Mouse (Mus musculus) naive thymus-derived CD4-positive, alpha-beta T cell, adult 2 months (primary cell): ENCODE data around the gene Gm14862.
A peak's percentile ranks its signal among the peaks of the same experiment; 100 is the strongest.
"Not testable (repeated sequence)": the region's sequence is repeated elsewhere in the genome, so short reads cannot be mapped to it uniquely, and the experiment has no call there.

Experiments
- DNase-seq: peaks from one replicate; pipeline ENCODE4 v3.0.0-alpha.2; 2011; ENCODE audit warnings: low read depth

Gene Gm14862

DNA sequence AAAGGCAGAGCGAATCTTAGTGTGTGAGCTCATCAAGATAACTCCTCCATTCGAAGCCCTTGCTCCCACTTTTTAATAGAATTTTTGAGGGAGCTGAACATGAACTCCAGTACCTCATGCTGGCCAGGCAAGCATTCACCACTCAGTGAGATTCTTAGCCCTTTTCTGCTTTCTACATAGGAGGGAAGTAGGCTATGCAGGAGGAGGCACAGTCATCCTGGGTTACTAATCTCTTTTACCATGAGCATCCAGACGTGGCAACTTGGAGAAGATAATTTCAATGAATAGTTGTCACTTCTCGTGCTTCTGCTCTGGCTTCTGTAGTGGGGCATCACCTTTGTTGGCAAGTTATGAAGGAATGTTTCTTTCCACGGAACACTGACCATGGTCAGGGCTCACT, at the start of gene Gm14862:
Gene Gm14862, minus strand, starts transcription at position 134 of the 400 bp plus-strand sequence.
- DNase-seq: no peak

DNA sequence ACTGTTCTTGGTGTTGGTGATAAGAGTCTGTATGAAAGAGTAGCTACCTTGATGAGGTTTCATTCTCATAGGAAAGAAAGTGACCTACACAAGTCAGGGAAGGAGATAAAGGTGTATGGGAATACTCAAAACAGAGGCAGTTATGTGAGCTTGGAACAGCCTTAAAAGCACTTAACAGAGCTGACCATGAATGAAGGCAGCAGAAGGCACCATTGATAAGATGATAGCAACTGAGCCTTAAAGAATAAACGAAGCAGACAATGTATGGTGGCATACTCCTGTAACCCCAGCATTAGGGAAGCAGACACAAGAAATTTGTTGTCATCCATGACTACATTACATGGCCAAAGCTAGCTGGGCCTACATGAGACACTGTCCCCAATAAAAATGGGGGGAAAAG, 46.8 kb upstream of the Gm14862 start:
- DNase-seq: no peak

DNA sequence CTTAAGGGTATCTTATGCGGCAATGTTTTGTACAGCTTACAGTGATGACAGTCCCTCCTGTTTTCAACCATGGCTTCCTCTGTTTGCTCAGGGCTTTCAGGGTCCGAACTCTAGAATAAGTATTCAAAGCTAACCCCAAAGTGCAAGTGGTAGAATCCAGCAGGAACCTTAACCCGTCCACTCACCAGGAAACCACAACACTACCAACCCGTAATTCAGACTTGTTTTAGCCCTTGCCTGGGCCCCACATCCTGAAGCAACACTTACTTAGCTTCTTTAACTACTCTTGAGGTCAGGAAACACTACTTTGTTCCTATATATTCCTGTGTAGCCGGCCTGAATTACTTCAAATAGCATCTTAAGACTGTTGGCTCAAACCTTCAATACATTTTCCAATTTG, 46.1 kb upstream of the Gm14862 start:
- no peak for DNase-seq

DNA sequence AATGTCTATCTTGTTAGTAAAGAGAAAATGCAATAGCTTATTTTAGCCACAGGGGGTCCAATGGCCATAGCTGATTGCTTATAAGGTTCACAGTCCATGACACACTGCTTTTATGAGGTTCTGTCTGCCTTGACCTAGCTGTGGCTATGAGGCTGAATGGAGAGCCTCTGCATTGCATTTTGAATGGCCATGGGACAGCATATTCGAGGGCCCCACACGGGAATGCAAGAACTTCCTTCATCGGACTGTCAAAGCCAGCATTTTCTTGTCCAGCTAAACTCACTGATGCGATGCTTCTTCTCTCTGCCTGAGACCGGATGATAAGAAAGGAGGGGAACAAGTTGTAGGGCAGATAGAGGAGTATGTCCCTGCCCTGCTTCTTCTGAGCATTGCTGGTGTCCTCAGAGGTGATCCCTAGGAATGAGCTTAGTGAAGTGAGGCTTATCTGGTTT, 41.7 kb upstream of the Gm14862 start:
- DNase-seq: no peak

DNA sequence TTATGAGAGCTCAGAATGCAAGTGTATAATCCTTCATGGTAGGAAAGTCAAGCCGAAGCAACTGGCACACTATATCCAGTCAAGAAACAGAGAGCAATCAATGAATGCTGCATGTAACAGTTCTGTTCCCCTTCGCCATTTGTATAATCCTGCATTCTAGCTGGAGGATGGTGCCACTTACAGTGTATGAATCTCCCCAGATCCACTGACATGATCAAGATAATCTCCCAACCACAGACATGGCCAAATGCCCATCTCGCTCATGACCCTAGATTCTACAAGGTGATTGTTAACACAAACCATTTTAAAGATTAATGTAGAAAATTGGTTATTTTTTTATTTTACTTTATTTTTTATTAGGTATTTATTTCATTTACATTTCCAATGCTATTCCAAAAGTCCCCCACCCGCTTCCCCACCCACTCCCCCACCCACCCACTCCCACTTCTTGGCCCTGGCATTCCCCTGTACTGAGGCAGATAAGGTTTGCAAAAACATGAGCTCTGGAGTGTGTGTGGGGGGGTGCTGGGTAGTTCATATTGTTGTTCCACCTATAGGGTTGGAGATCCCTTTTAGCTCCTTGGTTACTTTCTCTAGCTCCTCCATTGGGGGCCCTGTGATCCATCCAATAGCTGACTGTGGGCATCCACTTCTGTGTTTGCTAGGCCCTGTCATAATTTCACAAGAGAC, 36.6 kb upstream of the Gm14862 start:
- not testable (repeated sequence) for DNase-seq

DNA sequence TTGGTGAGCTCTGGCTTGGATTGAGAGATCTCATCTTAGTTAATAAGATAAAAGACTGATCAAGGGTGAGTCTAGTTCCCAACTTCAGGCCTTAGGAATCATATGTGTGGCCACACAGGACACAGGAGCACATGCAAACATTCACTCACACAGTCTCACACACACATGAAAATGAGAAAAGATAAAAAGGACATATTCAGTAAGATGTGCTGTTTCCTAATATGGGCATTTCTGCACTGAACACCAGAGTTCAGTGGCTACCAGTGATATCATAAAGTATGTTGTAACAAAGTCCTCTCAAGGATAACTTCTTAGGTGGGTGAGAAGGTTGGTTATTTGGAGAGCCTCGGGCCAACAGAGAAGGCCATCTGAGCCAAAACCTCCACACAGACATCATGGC, 26.8 kb upstream of the Gm14862 start, which contains the start of gene H2al1m:
Gene H2al1m, plus strand, starts transcription at position 301 of the 400 bp plus-strand sequence.
- not testable (repeated sequence) for DNase-seq

DNA sequence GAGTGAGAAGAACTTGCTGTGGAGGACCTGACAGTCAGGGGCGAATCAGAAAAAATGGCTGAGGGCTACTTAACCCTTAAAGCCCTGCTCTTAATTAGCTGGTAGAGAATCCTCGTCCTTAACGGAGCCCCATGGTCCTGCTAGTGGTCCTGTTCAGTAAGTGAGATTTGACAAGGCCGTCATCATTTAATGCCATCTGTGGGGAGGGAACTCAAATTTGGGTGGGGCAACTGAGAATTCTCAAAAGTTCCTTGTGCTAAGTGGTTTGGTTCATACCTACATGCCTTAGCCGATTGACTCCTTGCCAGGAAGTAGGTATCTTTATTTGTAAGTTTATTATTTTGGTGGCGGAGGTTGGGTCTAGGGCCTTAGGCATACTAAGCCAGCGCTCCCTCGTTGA, 17.6 kb upstream of the Gm14862 start:
- no peak for DNase-seq

DNA sequence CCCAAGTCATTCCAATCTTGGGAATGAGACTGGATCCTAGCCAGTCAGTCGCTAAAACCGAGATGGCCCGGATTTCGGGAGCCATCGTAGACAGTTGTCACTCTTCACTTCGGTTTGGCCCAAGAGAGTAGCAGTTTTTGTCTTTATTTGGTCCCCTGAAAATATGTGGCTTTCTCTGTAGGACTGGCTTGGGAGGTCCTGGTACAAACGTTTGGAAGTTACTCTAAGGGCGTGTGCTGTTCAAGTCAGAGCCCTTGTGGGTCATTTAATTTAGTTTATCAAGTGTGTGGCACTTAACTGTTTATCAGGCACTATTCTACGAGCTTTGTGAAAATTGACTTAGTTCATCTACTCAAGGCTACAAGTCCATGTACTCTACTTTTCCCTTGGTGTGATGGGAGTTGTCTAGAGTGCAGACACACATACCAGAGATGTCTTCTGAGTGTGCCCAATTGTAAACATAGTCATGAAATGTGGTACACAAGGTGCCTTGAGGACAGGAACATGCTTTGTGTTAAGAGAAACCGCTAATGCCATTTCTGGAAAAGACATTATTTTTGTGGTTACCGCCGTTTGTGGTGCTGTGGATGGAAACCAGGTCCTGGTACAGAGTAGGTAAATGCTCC, 16.8 kb upstream of the Gm14862 start:
- DNase-seq: peak; percentile 23

DNA sequence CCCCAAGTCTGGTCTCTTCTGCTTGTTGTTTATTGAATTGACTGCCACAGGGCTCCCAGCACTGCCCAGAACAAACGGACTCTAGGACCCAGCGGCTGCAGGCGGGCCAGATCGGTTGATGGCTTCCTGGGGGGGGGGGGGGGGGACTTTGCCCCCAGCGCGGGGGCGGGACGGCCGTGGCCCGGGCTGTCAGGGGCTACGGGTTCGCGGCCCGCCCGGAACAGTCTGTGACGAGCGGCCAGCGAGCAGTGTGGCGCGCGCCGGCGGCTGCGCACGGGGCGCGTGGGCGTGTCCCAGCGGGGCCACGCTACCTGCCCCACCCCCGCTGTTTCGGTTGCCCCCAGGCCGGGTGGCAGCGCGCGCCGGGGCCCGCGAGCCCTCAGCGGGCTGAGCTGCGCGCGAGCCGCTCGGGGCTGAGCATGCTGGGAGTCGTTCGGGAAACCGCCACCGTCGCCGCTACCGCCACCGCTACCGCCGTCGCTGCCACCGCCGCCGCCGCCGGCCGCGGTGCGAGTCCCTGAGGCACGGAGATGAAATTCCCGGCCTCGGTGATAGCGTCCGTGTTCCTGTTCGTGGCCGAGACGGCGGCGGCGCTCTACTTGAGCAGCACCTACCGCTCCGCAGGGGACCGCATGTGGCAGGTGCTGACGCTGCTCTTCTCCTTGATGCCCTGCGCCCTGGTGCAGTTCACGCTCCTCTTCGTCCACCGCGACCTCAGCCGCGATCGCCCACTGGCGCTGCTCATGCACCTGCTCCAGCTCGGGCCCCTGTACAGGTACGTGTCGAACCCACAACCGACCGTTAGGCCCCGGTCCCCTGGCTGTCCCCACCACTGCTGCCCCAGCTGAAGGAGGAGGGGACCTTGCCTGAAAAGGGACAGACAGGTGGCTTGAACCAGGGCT, 16.0 kb upstream of the Gm14862 start, which contains the start of gene Xk:
Gene Xk, plus strand, starts transcription at position 297 of the 902 bp plus-strand sequence.
- DNase-seq: peak; percentile 64

DNA sequence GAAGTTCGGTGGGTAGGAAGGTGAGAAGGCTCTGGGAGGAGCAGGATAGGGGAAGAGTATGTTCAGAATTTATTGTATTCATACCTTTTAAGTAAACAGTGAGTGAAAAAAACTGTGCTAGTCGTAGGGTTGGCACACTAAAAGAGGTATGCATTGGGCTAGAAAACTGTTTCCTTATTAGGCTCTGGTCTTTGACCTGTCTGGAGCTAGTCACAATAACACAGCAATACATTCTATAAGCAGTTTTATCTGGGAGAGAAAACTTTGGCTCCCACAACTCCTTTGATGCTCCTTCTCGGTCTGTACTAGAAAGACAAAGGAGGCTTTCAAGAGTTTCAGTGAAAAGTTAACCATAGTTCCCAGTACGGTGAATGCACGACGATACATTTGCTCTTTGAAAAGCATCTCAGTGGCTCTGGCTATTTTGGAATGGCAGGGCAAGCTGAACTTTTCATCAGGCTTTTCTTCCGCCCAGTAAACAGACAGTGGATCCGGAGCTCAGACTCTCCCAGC, 15.3 kb upstream of the Gm14862 start:
- no peak for DNase-seq

DNA sequence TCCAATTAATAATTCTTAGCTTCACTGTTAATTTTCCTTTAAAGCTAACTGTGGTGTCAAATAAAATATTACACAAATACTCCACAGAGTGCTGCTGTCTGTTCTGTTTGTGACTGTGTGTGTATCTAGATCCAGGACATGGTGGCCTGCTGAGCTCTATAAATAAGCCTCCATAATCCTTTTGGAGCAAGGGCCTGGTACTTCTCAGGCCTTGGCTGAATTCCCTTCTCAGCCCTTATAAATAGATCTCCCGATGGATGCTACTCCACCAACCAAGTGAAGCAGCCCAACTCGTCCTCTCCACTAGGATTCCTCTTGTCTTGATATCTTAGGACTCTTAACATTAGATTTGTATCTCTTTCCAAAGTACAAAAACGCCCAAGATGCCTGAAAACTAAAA, 14.4 kb upstream of the Gm14862 start:
- DNase-seq: no peak

DNA sequence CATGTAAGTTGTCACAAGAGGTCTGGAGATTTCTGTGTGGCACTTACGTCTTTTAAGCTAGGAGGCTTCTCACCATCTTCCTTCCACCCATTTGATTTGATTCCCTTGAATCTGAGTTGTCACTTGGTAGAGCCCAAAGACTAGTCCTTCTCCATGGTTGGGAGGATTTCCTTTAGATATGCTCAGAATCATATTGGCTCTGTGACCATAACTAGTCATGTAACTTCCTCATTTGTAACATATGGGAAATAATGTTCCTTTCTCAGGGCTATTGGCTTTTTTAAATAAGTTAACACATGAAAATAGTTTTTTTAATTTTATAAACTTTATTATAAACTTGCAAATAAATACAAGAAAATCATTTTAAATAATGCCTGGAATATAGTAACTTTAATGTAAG, 2.6 kb upstream of the Gm14862 start:
- DNase-seq: no peak

DNA sequence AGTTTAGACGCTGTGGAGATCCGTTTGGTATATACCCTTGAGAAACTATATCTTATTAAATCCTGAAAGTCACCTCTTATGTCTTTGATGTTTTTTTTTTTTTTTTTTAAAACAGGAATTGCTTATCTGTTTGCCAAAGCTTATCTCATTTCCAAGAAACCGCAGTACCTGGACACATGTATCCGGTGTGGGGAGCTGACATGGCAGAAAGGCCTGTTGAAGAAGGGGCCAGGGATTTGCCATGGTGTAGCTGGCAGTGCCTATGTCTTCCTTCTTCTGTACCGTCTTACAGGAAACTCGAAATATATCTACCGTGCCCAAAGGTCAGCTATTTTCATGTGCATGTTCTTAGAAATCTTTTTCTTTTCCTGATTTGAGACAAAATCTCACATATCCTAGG, 1.1 kb upstream of the Gm14862 start:
- DNase-seq: no peak

DNA sequence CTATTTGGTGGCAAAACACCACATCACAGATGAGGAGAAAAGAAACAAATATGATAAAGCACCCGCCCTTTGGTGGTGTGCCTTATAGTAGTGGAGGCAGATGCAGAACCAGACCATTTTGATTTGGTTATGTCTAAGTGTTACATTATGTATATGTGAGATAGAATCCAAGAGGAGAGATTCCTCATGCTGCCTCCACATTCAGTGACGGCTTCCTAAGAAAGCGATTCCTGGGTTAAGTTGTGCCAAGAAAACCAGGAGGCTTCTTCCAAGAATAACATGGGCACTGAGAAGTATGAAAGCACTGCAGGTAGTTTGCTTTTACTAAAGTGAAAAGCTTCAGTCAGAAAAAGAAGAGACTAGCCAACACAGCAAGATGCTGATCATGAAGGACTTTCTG, 1.8 kb downstream of the Gm14862 start:
- no peak for DNase-seq

DNA sequence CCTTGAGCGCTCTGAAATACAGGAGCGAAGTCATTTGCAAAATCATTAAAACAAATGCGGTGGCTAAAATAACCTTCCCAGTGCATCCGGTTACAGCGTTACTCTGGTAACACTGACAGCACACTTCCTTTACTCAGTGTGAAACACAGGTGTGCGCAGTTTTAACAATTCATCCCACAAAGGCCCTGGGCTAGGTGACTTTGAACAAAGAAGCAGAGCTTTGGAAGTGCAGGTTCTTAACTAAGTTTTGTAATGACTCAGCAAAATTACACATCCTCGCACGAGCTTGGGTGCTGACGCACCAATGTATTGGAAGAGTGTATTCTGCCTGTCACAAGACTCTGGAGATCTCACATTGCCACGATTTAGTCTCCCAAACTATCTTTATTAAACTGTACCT, 2.7 kb downstream of the Gm14862 start:
- peak; percentile 15 for DNase-seq

DNA sequence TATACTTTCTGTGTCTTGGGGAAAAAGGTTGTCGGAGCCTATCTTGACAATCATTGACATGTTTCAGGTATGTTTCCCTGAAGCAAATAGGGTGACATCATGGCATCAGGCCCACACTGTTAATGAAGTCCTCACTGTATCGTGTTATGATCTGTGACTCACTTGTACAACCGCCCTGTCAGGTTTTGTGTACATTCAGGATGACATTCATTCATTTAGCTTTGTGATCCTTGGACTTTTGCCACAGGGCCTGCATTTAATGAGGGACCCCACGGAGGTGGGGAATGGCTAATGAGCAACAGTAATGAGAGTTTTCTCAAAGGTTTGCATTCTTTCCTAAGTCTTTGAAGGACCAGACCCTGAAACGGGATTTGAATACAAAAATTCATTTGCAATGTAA, 7.8 kb downstream of the Gm14862 start:
- no peak for DNase-seq

DNA sequence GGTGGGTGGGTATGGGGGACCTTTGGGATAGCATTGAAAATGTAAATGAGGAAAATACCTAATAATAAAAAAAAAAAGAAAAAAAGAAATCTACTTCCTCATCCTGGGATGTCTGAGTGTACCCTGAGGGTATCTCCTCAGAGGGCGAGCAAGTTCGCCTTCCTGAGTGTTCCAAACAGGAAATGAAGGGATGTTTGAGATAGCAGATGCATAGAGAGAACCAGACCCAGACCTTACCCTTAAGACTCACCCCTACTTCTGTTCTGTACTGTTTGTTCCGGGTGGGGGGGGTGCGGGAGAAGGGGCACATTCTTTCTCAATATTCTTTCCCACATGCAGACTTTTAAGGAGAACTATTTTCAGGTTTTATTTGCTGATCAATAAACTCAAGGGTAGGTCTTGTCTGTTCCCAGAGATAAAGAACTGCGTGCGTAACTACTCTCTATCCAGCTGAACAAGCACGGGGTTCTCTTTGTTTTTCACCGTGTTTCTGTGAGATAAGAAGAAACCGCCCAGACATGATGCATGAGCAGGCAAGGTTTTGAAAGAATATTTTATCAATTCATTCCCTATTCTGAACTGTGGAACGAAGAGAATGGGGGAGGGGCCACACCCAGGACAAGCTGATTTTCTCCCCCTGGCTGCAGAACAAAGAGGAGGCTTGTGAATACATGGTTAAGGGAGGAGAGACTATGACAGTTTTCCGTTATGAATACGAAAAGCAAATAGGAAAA, 11.9 kb downstream of the Gm14862 start:
- DNase-seq: no peak

DNA sequence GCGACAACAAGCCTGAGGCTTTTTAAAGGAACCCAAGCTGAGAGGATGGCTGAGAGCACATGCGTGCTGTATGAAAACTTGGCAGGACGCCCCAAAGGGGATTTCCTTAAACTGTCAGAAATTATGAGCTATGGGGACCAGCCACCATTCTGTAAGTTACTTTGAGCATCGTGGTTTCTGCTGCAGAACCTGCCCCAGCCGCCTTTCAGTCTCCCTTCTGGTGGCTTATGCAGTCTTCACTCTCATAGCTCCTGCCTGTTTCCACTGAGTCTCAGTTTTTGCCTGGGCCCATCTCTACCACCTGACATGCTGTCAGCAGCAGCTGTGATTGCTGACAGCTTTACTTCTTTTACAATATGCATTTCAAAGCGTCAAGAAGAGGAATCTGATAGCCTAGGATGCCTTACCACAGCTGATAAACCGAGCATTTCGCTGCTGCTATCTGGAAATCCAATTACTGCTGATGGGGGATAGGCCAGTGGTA, 13.3 kb downstream of the Gm14862 start:
- no peak for DNase-seq

DNA sequence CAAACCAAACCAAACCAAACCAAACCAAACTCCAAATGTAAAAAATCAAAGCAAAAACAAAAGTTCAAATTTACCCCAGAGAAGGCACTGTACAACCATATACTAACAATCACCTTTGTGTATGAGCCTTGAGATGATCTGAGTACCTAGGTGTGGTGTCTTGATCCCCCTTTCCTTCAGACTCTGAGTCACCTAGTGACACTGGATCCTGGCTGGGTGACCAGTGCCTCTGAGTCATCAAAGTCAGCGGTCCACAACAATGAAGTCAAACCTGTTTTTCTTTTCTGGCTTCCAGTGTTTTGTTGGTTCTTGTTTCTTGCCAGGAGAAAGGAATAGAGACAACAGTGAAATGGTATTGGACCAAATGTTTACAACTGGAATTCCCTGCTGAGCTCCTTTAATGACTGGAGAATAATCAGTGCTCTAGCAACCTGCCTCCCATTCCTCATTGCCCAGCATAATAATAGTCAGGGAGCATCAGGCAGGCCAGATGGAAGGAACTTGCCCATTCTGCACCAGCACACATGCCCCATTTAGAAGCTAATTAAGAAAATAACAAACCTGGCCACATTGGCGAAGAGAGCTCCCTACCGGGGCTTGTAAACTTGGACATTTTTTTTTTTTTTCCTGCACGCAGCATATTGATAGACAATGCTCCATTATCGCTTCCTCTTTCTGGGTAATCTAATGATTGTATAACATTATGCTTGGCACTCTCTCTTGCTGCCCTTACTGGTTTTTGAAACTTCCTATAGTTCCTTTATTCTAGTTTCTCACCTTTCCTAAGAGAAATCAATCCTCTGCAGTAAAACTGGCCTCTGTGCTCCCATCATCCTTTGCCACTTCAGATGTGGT, 15.7 kb downstream of the Gm14862 start:
- DNase-seq: no peak

DNA sequence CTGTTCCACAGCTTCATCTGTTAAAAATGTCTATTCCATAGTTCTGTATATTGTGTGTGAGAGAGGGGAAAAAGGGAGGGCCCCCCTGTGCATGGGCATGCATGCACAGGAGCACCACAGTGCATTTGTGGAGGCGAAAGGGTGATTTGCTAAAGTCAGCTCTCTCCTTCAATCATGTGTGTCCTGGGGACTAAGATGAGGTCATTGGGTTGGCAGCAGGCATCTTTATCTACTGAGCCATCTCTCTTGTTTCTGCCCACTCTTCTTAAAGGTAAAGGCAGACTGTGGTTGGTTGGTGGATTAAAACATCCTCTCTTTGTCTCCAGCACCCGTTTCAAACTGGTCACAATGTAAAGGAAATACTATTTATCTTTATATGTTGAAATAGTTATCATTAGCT, 29.6 kb downstream of the Gm14862 start:
- no peak for DNase-seq
